Mouse (Mus musculus) cerebellum, postnatal 10 days (tissue): ENCODE data around the gene Polr2f.
A peak's percentile ranks its signal among the peaks of the same experiment; 100 is the strongest.

ENCODE experiments used
- DNase-seq, 2 experiments: peaks; one replicate each; pipeline ENCODE4 v3.0.0; 2021; ENCODE audit warnings: mixed read lengths in 2 of 2

Gene Polr2f

GRCm38 (mm10) chr15:79122546-79122945, 18.3 kb upstream of the Polr2f start:
- no peak for DNase-seq

DNA sequence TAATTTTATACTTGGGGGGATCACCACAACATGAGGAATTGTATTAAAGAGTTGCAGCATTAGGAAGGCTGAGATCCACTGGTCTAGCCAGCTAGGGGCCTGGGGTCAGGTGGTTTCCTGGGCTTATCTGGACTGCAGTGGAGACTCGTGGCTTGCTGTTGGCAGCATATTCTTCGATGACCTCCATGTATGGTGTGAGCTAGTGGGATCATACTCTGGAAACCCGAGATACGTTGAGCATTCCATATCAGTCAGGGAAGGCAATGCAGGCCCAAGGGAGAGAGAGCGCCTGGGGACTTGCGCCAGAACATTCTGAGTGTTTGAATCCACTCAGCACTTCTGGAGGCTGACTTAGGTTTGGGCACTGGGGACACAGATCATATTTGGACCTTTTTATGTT, 17.1 kb upstream of the Polr2f start:
- no peak for DNase-seq

DNA sequence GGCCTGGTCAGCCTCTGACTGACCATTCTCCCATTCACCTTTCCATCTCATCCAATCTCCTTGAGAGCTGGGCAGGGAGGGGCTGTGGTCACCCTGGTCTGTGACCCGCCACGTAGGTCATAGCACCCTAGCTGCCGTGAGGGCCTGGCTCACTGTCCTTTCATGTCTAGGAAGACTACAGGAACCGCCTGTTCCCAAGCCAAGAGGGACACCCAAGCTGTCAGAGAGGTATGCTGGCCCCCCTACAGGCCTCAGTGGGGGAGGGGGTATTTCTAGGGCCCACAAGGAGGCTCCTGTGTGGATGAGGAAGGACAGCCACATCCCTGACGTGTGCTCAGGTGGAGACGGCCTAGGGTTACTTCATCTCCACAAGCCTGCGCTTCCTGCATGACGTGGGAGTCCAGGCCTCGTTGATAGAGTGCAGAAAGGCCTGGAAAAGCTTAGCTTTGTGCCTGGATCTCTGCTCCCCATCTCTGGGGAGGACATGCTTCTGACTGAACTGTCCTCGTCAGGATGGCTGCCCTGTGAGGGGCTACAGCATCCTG, 16.4 kb upstream of the Polr2f start:
- DNase-seq: no peak

DNA sequence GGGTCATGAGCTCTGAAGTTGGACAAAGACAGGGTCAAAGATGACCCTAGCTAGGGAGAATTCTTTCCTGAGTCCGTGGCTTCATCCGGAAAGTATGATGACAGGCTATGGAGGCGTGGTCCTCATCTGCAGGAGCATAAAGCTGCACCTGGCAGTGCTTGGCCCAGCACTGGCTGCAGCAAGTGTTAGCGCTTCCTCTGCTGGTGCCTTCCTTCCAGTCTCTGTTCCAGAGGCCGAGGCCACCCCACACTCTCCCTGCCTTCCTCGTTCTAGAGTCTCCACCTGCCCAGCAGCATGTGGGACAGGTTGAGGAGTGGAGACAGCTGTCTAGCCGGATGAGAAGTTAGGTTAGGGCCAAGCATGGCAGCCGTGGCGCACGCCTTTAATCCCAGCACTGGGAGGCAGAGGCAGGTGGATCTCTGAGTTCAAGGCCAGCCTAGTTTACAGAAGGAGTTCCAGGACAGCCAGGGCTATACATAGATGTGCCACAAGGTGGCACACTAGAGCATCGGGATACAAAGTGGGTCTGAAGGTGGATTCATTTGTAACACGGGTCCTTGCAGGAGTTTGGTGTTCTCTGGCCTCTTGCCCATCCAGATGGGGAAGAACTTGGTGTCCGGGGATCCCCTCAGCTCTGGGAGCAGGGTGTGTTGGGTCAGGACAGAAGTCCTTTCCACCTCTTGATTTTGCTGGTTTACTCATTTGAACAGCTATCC, 14.4 kb upstream of the Polr2f start:
- peak; percentile 62 to 70 for DNase-seq

- DNase-seq: no peak
Measured at GRCm38 (mm10) chr15:79127101-79127500, 13.7 kb upstream of the Polr2f start.

- DNase-seq: no peak
Measured at GRCm38 (mm10) chr15:79128208-79128607, 12.6 kb upstream of the Polr2f start.

DNA sequence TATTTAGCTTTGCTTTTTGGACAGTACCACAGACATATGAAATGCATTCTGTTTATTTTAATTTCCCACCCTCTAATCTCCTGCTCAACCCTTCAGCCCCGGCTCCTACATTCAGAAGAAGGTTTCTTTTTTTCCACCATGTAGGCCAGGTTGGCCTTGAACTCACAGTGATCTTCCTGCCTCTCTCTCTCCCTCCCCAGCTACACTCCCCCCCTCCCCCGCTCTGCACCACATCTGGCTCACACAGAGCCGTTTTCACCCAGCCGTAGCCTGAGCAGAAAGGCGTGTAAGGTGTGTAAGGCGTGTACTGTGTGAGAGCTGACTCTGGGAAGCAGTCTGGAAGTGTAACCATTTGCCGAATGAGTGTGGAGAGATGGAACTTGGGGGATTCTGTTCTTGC, 11.5 kb upstream of the Polr2f start:
- DNase-seq: no peak

DNA sequence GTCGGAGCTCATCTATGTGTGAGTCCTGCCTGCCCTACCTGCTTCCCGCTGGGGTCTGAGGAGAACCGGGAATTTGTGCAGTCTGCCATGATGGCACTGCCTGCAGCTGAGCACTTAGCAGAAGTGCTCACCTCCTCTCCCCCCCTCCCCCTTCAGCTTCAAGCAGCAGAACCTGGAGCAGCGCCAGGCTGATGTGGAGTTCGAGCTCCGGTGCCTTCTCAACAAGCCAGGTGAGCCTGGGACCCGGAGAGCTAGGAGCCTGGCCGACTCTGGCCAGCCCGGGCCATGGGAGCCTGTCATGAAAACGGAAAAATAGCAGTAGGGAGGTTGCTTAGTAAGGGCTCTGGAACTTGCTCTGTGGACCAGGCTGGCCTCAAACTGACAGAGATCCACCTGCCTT, 10.0 kb upstream of the Polr2f start:
- DNase-seq: no peak

GRCm38 (mm10) chr15:79131442-79131841, 9.4 kb upstream of the Polr2f start:
- DNase-seq: peak; percentile 54 to 65

DNA sequence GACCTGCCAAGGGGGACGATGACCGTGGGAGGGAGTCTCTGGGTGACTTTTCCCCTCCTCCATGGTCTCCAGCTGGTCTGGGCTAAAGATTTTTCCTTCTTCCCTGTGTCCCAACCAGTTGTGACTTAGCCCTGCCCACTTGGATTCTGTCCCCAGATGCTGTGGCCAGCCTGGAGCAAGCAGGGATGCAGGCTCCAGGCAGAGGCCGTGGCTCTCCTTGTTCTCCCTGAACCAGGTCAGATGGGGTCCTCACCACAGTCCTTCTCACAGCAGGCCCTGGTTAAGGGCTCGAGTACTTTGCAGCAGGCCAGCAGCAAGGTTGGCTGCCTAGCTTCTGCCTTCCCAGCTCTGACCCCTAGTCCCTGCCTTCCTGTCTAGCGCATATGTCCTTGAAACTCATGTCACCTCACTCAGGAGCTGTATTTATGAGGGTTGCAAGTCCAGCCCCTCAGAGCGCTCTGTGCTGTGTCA, 7.6 kb upstream of the Polr2f start:
- no peak for DNase-seq

GRCm38 (mm10) chr15:79134496-79135270, 6.1 kb upstream of the Polr2f start:
- DNase-seq: no peak

DNA sequence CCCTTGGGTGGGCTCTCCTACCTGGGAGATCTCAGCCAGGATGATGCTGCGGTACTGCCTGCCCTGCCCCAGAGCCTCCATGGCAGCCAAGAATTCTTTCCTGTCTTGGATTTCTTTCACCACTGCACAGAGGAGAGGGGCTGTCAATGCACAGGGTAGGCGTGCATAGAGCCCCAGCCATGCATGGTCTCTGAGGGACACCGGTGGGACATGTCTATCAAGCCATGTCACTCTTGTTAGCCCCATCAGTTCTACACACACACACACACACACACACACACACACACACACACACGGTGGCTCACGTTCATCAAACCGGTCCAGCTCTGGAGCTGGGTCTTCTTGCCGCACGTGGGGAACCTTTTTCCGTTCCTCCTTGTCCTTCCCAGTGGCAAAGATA, 5.5 kb upstream of the Polr2f start:
- DNase-seq: no peak

GRCm38 (mm10) chr15:79135783-79136575, 4.8 kb upstream of the Polr2f start:
- no peak for DNase-seq

DNA sequence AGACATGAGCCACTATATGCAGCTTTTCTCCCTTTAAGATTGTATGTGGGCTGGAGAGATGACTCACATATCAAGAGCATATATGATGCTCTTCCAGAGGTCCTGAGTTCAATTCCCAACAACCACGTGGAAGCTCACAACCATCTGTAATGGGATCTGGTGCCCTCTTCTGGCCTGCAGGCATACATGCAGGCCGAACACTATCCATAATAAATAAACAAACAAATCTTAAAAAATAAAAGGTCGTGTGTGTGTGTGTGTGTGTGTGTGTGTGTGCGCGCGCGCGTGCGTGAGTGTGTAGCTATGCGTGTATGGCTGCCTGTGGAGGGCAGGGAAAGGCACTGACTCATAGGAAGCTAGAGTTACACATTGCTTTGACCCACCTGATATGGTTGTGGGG, 1.2 kb upstream of the Polr2f start:
- DNase-seq: no peak

DNA sequence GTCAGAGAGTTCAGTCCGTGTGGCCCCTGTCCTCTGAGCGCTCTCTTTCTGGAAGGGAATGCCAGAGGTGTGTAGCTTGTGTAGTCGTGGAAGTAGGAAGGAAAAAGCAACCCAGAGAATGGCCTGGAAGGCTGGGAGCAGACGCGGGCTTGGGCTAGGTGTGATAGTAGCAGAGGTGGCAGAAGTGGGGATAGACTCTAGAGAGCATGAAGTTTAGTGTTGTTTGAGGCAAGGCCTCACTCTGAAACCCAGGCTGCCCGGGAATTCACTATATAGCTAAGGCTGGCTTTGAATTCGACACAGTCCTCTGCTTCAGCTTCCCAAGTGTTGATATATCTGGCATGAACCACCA, 733 bp downstream of the Polr2f start:
- no peak for DNase-seq

GRCm38 (mm10) chr15:79143316-79143715, 2.5 kb downstream of the Polr2f start:
- no peak for DNase-seq

DNA sequence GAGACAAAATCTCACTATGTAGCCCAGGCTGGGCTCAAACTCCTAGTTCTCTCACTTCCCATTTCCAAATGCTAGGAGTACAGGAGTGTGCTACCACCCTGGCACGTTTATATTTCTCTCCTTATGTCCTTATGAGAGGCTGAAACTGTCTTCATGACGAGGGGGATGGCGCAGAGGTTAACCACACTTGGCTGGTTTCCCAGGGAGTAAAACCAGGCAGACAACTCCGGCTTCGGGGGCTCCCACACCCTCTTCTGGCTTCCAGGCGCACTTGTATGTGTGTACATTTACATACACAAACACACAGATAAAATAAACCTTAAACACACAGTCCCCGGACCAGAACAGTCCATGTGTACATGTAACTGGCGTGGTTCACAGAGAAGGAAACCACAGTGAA, 3.2 kb downstream of the Polr2f start:
- no peak for DNase-seq

DNA sequence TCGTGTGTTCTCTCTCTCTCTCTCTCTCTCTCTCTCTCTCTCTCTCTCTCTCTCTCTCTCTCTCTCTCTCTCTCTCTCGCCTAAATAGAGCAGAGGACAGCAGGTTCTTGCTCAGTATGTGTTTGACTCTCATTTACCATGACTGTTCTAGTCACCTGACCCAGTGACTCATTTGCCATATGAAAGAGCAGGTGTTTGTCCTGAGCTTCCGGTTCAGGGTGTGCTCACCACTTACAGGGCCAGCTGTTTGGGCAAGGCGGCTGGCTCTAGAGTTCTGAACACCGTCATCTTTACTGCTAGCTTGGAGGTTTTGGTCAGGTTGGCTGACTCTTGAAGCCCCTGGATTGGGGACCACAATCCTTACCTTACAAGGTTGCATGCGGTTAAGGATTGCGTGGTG, 4.7 kb downstream of the Polr2f start:
- no peak for DNase-seq

- peak; percentile 93 to 95 for DNase-seq
Measured at GRCm38 (mm10) chr15:79148533-79148932, 7.7 kb downstream of the Polr2f start.

- no peak for DNase-seq
Measured at GRCm38 (mm10) chr15:79151881-79152280, 11.1 kb downstream of the Polr2f start.

GRCm38 (mm10) chr15:79152709-79153108, 11.9 kb downstream of the Polr2f start:
- no peak for DNase-seq

- no peak for DNase-seq
Measured at GRCm38 (mm10) chr15:79155572-79155971, 14.8 kb downstream of the Polr2f start.

GRCm38 (mm10) chr15:79162301-79162700, 21.5 kb downstream of the Polr2f start:
- DNase-seq: no peak
